Mouse (Mus musculus): ENCODE measurements around the gene Ttc23. TPM values are rescaled to one million over a fixed set of nuclear protein-coding genes. Genes with fewer than 3 reads are reported as not detected.

Ttc23 gene
- 63.0 and 68.2 TPM in 2 replicates for polyA plus RNA-seq (2016; fragmentation: Nextera tagmentation; extraction: Ambion mirVana)

DNA sequence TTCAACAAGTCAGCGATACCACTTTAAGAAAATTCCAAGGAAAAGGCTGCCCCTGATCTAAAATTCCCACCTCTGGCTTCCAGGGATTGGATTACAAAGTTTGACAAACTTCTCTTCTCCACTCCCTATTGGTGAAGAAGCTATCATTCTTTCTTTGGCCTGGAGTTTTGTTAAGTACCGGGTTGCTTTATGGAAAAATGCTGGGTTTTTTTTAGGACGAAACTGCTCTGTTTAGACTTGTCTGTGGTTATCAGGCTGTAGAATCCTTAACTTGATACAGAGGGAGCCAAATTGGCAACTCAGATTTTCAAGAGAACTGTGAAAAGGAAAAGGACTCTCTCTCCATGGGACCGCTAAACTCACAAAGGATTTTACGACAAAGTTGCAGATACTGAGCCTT is at the start of gene Ttc23:
Ttc23 (plus strand) TSS at position 134 of the 400 bp plus-strand sequence.
- peak within 1 kb of the TSS; percentile 72 for H3K4me3 ChIP-seq (replicated peaks)
- 0% methylated on average over 5 of the region's 5 CpGs for WGBS
- no peaks in the 10 kb centered on the region for H3K9me3 ChIP-seq
- no peaks in the 10 kb centered on the region for H3K36me3 ChIP-seq
- no peak for ATAC-seq (ENCODE audit: insufficient number of reproducible peaks, insufficient read depth, low FRiP score, low TSS enrichment, low read depth)
- peaks cover 52% of the 10 kb centered on the region for H3K4me1 ChIP-seq (replicated peaks)
- H3K4me2 ChIP-seq, result peak within 1 kb of the TSS; percentile 76
- peak within 1 kb of the TSS; percentile 94 for H3K27ac ChIP-seq
- H3K27me3 ChIP-seq, result no peaks in the 10 kb centered on the region
- H3K9ac ChIP-seq (replicated peaks), result peak within 1 kb of the TSS; percentile 80

DNA sequence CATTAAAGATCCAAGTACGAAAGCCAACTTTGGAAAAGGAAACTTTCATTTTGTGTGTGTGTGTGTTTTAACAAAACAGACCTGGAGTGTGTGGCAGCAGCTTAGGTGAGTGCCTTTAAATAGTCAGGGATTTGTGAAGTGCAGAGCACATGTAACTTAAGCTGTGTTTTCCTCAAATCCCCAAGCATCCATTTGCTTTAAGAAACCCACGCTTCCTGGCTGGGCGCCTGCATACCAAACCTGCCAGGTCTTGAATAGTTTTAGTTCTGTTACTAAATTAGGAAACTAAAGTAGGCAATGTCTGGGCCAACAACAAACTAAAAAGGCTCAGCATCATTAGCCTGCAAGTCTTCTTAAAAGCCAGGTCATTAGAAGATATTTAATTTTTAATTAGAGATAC is 49.2 kb upstream of the Ttc23 start:
- Histone ChIP-seq H3K27me3 (no peaks in the 10 kb centered on the region), H3K36me3 (no peaks in the 10 kb centered on the region), H3K9me3 (no peaks in the 10 kb centered on the region), H3K4me1 (replicated peaks) (peaks cover 20% of the 10 kb centered on the region), H3K4me3 (replicated peaks) (no peak overlapping the region), H3K9ac (replicated peaks) (no peak overlapping the region), H3K4me2 (no peak overlapping the region), H3K27ac (peak overlapping the region; percentile 85)
- WGBS, result 40% methylated on average over 3 of the region's 3 CpGs
- peak; percentile 81 for ATAC-seq (ENCODE audit: insufficient number of reproducible peaks, insufficient read depth, low FRiP score, low TSS enrichment, low read depth)

DNA sequence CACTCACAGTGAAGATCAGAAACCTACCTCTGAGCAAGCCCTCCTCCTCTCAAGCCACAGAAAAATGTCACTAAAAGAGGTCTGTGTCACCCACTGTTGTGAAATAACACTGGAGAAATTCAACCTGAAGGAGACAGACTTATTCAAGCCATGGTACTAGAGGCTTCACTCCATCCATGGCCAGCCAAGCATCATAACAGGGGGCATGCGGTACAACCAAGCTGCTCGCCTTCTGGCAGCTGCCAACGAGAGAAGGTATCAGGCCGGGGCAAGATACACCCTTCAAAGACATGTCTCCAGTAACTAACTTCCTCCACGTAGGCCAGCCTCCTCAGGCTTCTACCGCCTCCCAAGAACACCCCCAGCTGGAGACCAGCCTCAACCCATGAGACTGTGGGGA is 42.1 kb upstream of the Ttc23 start:
- no peaks in the 10 kb centered on the region for H3K27me3 ChIP-seq
- no peak overlapping the region for H3K4me3 ChIP-seq (replicated peaks)
- ATAC-seq (ENCODE audit: insufficient number of reproducible peaks, insufficient read depth, low FRiP score, low TSS enrichment, low read depth), result no peak
- 82% methylated on average over 6 of the region's 6 CpGs for WGBS
- no peaks in the 10 kb centered on the region for H3K9me3 ChIP-seq
- no peak overlapping the region for H3K4me2 ChIP-seq
- no peak overlapping the region for H3K27ac ChIP-seq
- H3K4me1 ChIP-seq (replicated peaks), result peaks cover 22% of the 10 kb centered on the region
- H3K36me3 ChIP-seq, result no peaks in the 10 kb centered on the region
- H3K9ac ChIP-seq (replicated peaks), result no peak overlapping the region

DNA sequence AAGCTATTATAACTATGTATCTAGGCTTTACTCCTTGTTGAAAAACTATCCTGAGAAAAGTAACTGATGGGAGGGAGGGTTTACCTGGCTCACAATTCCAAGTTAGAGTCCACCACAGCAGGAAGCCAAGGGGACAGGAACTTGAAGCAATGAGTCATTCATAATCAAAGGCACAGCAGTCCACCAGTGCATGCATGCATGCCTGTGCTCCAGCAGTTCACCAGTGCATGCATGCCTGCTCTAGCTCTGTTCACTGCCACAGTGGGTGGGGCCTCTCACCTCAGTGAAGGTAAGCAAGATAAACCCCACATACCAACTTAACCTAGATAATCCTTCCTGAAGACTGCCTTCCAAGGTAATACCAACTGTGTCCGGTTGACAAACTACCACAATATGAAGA is 41.0 kb upstream of the Ttc23 start:
- no peak overlapping the region for H3K4me3 ChIP-seq (replicated peaks)
- no peaks in the 10 kb centered on the region for H3K9me3 ChIP-seq
- H3K9ac ChIP-seq (replicated peaks), result no peak overlapping the region
- H3K27me3 ChIP-seq, result no peaks in the 10 kb centered on the region
- peaks cover 22% of the 10 kb centered on the region for H3K4me1 ChIP-seq (replicated peaks)
- H3K36me3 ChIP-seq, result no peaks in the 10 kb centered on the region
- 91% methylated on average over 1 of the region's 1 CpGs for WGBS
- H3K4me2 ChIP-seq, result no peak overlapping the region
- H3K27ac ChIP-seq, result no peak overlapping the region
- no peak for ATAC-seq (ENCODE audit: insufficient number of reproducible peaks, insufficient read depth, low FRiP score, low TSS enrichment, low read depth)

DNA sequence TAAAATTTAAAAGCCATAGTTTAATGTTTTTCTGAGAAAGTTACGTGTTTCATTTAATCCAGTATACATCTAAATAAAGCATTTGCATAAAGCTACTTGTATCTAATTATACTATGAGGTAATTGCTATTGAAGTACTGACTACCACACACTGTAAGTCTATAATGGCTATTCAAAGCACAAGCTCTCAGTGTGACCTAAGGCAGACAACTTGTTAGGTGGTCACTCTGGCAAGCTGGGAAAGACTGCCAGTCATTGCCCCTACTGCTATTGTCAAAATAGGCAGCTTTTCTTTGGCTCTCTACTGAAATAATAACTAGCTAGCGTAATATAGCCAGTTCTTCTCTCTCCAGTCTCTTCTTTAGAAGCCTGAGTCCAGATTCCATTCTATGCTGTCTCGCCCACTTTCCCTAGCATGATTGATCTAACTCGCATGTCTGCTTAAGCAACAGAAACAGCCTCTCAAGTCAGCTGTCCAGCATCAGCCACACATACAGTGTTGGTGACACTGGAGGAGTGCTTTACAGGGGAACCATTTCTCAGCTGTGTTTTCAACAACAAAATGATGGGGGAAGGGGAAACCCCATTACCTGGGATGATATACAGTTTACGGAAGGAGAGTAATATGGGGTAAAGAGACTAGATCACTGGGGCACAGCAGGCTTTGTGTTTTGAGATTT is 39.4 kb upstream of the Ttc23 start:
- no peaks in the 10 kb centered on the region for H3K36me3 ChIP-seq
- 0 out of 2 replicates have a peak overlapping the region, but pooled peaks have one; percentile 35 for H3K27ac ChIP-seq
- H3K9ac ChIP-seq (replicated peaks), result no peak overlapping the region
- H3K4me3 ChIP-seq (replicated peaks), result no peak overlapping the region
- no peak for ATAC-seq (ENCODE audit: insufficient number of reproducible peaks, insufficient read depth, low FRiP score, low TSS enrichment, low read depth)
- 74% methylated on average over 5 of the region's 5 CpGs for WGBS
- no peaks in the 10 kb centered on the region for H3K27me3 ChIP-seq
- no peaks in the 10 kb centered on the region for H3K9me3 ChIP-seq
- peaks cover 22% of the 10 kb centered on the region for H3K4me1 ChIP-seq (replicated peaks)
- no peak overlapping the region for H3K4me2 ChIP-seq

DNA sequence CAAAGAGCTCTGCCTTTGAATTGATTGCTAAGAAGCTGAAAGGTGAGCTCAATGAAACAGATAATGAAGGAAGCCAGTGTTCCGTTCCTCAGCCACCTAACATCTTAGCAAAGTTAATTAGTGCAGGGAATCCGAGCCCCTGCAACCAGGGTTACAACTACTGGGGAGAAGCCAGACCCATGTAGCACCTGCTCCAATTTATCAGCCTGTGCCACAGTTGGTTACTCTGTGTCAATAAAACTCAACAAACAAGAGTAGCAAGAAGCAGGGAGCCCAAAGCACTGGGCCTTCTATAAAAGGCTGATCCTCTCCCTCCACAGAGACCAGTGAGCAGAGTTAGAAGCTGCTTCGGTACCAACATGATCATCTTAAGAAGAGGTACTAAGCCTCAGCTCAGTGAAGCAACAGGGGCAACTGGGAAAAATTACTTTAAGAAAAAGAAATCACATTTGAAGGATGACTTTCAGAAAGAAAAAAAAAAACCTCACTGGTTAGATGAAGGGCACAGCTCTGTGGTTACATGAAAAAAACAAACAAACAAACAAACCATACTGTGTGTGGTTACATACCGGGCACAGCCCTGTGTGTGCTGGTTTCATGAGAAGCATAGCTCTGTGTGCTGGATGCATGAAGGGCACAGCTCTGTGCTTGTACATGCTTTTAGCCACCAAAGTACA is 38.7 kb upstream of the Ttc23 start:
- 38% methylated on average over 4 of the region's 4 CpGs for WGBS

DNA sequence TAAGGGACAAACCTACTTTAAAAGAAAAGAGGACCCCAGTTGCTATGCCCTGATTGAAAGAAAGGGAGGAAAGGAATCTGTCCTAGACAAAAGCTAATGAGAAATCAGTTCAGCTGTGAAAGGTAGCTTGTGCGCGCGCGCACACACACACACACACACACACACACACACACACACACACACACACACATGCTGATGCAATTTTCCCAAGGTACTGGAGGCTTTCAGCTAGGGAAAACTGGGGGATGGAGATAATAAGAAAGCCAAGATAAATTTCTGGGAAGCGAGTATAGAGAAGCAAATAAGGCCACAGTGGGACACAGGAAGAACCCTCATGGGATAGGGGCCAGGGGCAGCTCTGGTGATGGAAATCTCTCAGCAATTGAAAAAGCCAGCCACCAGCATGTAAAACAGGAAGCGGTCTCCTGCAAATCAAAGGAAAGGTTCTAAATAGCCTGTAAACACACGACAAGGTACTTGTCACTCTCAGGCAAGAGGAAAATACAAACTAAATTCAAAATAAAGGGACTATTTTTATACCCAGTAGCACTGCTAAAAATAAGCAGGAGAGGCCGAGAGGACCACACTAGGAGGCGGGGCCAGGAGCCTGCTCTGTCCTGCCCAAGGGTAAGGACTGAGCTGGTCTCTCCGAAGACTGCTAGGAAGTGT is 33.3 kb upstream of the Ttc23 start:
- 59% methylated on average over 10 of the region's 10 CpGs for WGBS
- H3K9ac ChIP-seq (replicated peaks), result no peak overlapping the region
- no peak overlapping the region for H3K4me2 ChIP-seq
- ATAC-seq (ENCODE audit: insufficient number of reproducible peaks, insufficient read depth, low FRiP score, low TSS enrichment, low read depth), result no peak
- H3K27me3 ChIP-seq, result no peaks in the 10 kb centered on the region
- no peaks in the 10 kb centered on the region for H3K9me3 ChIP-seq
- 0 out of 2 replicates have a peak overlapping the region, but pooled peaks have one; percentile 23 for H3K27ac ChIP-seq
- H3K4me1 ChIP-seq (replicated peaks), result peaks cover 42% of the 10 kb centered on the region
- H3K4me3 ChIP-seq (replicated peaks), result no peak overlapping the region
- H3K36me3 ChIP-seq, result no peaks in the 10 kb centered on the region

More for the DNA sequence above, 38.7 kb upstream of the Ttc23 start:
- Histone ChIP-seq H3K27ac (0 out of 2 replicates have a peak overlapping the region, but pooled peaks have one; percentile 35), H3K27me3 (no peaks in the 10 kb centered on the region), H3K4me2 (no peak overlapping the region), H3K4me3 (replicated peaks) (no peak overlapping the region), H3K4me1 (replicated peaks) (peaks cover 23% of the 10 kb centered on the region), H3K36me3 (no peaks in the 10 kb centered on the region), H3K9me3 (no peaks in the 10 kb centered on the region), H3K9ac (replicated peaks) (no peak overlapping the region)
- 0 out of 2 replicates have a peak, but pooled peaks have one; percentile 42 for ATAC-seq (ENCODE audit: insufficient number of reproducible peaks, insufficient read depth, low FRiP score, low TSS enrichment, low read depth)

DNA sequence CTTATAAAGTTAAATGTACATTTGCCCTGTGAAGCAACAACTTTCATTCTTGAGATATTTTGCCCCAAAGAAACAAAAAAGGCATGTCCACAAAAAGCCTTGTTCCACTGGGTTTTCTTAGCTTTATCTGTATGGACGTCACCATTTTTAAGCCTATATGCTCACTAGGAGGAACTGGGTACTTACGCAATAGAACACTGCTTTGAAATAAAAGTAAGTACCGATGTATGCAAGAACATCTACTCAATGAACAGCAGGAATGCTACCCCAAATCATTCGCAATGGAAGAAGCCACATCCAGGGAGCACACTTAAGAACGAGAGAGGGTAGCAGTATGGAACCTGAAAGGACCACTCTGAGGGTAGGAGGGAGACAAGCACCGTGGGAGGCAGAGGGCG is 32.7 kb upstream of the Ttc23 start:
- H3K36me3 ChIP-seq, result no peaks in the 10 kb centered on the region
- H3K9ac ChIP-seq (replicated peaks), result no peak overlapping the region
- no peak overlapping the region for H3K4me3 ChIP-seq (replicated peaks)
- peaks cover 38% of the 10 kb centered on the region for H3K4me1 ChIP-seq (replicated peaks)
- H3K27ac ChIP-seq, result no peak overlapping the region
- H3K4me2 ChIP-seq, result no peak overlapping the region
- WGBS, result 87% methylated on average over 7 of the region's 7 CpGs
- no peak for ATAC-seq (ENCODE audit: insufficient number of reproducible peaks, insufficient read depth, low FRiP score, low TSS enrichment, low read depth)
- H3K9me3 ChIP-seq, result no peaks in the 10 kb centered on the region
- H3K27me3 ChIP-seq, result no peaks in the 10 kb centered on the region

DNA sequence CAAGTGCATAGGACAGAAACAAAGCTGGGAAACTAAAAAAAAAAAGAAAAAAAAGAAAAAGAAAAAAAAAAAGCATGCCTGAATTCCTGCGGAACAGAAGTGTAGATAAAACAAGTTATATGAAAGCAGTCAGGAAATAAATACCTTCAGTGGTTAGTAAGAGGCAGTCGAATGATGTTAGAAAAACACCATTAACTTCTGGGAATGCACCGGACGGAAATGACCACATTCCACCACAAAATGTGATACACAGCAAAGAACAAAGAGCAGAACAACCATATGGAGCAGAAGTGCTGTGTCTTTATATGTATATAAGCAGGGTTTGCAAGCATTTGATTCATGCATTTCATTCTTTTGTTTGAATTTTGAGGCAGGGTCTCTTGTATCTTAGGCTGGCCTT is 30.3 kb upstream of the Ttc23 start:
- H3K9me3 ChIP-seq, result no peaks in the 10 kb centered on the region
- no peak overlapping the region for H3K4me2 ChIP-seq
- H3K27ac ChIP-seq, result peak overlapping the region; percentile 56; the same call in 1 of the 2 replicates
- 68% methylated on average over 4 of the region's 4 CpGs for WGBS
- H3K4me3 ChIP-seq (replicated peaks), result no peak overlapping the region
- no peak for ATAC-seq (ENCODE audit: insufficient number of reproducible peaks, insufficient read depth, low FRiP score, low TSS enrichment, low read depth)
- peaks cover 47% of the 10 kb centered on the region for H3K4me1 ChIP-seq (replicated peaks)
- no peaks in the 10 kb centered on the region for H3K36me3 ChIP-seq
- H3K27me3 ChIP-seq, result no peaks in the 10 kb centered on the region
- H3K9ac ChIP-seq (replicated peaks), result no peak overlapping the region

DNA sequence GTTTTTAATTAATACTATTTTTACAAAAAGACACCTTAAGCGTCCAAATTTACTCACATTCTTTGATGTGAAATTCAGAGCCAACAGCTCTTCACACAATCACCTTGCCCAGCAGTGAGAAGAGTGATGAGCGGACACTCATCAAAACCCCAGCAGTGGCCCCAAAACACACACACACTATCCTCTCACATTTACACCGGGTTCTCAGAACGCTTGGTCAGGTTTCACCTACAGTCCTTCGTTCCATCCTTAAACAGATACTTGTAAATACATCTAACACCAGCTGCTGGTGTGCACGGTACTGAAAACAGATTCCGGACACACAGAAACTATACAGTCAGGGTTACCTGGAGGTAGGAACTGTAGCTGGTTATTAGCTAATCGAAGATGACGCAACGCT is 29.6 kb upstream of the Ttc23 start:
- Histone ChIP-seq H3K4me3 (replicated peaks) (no peak overlapping the region), H3K4me1 (replicated peaks) (peaks cover 51% of the 10 kb centered on the region), H3K4me2 (no peak overlapping the region), H3K27ac (peak overlapping the region; percentile 76), H3K9ac (replicated peaks) (no peak overlapping the region), H3K27me3 (no peaks in the 10 kb centered on the region), H3K36me3 (no peaks in the 10 kb centered on the region), H3K9me3 (no peaks in the 10 kb centered on the region)
- WGBS, result 88% methylated on average over 10 of the region's 10 CpGs
- ATAC-seq (ENCODE audit: insufficient number of reproducible peaks, insufficient read depth, low FRiP score, low TSS enrichment, low read depth), result no peak

DNA sequence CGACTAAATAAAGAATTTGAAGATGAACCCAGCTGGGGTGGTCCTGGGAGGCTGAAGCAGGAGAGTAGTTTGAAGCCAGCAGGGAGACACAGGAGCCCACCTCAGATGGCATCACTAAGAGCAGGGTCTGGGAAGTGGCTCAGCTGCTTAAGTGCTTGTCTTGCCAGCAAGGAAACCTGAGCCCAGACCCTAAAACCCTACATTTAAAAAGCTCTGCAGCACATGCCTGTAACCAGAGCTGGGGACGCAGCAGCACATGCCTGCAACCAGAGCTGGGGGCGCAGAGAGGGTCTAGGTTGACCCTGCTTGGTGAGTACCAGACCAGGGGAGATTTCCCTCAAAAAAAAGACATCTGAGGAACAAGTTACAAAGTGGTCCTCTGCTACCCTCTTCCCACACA is 28.9 kb upstream of the Ttc23 start:
- Histone ChIP-seq H3K27me3 (no peaks in the 10 kb centered on the region), H3K4me2 (no peak overlapping the region), H3K9me3 (no peaks in the 10 kb centered on the region), H3K4me1 (replicated peaks) (peaks cover 51% of the 10 kb centered on the region), H3K27ac (peak overlapping the region; percentile 76), H3K4me3 (replicated peaks) (no peak overlapping the region), H3K36me3 (no peaks in the 10 kb centered on the region), H3K9ac (replicated peaks) (no peak overlapping the region)
- ATAC-seq (ENCODE audit: insufficient number of reproducible peaks, insufficient read depth, low FRiP score, low TSS enrichment, low read depth), result peak; percentile 88
- 40% methylated on average over 3 of the region's 3 CpGs for WGBS

All from limb, embryonic 12.5 days (tissue).